Mouse (Mus musculus) cerebellum, adult 9-11 months (tissue): ENCODE results near the gene 2700081O15Rik.
A peak's percentile ranks its signal among the peaks of the same experiment; 100 is the strongest.
"Not testable (repeated sequence)": the region's sequence is repeated elsewhere in the genome, so short reads cannot be mapped to it uniquely, and the experiment has no call there.

Experiments
- DNase-seq: peaks from one replicate; pipeline ENCODE4 v3.0.0; 2022

2700081O15Rik gene

GRCm38 (mm10) chr19:7416834-7417735 lies at the start of gene 2700081O15Rik:
2700081O15Rik (plus strand) TSS chr19:7417625.
- DNase-seq = peak; percentile 70

- DNase-seq = not testable (repeated sequence)
Observed at GRCm38 (mm10) chr19:7369469-7369868, 48.0 kb upstream of the 2700081O15Rik start.

- DNase-seq = no peak
Observed at GRCm38 (mm10) chr19:7374491-7374890, 42.9 kb upstream of the 2700081O15Rik start.

- DNase-seq = no peak
Observed at GRCm38 (mm10) chr19:7377639-7378038, 39.8 kb upstream of the 2700081O15Rik start.

DNA sequence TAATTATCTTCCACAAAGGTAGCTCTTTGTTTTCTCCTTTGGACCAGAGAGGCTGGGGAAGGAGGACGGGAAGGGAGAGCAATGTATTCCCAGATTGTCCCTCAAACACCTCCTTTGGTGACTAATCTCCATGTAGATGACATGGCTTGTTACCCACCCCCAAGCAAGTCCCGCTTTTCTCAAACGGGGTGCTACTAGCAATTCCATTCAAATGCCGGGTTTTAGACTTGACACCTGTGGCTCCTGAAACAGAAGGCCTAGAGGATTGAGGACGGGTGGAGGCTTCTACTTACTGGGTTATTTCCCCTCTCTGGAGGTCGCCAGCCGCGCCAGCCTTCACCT lies 35.5 kb upstream of the 2700081O15Rik start:
- no peak for DNase-seq

GRCm38 (mm10) chr19:7382248-7382902 lies 35.0 kb upstream of the 2700081O15Rik start:
- DNase-seq = peak; percentile 61

DNA sequence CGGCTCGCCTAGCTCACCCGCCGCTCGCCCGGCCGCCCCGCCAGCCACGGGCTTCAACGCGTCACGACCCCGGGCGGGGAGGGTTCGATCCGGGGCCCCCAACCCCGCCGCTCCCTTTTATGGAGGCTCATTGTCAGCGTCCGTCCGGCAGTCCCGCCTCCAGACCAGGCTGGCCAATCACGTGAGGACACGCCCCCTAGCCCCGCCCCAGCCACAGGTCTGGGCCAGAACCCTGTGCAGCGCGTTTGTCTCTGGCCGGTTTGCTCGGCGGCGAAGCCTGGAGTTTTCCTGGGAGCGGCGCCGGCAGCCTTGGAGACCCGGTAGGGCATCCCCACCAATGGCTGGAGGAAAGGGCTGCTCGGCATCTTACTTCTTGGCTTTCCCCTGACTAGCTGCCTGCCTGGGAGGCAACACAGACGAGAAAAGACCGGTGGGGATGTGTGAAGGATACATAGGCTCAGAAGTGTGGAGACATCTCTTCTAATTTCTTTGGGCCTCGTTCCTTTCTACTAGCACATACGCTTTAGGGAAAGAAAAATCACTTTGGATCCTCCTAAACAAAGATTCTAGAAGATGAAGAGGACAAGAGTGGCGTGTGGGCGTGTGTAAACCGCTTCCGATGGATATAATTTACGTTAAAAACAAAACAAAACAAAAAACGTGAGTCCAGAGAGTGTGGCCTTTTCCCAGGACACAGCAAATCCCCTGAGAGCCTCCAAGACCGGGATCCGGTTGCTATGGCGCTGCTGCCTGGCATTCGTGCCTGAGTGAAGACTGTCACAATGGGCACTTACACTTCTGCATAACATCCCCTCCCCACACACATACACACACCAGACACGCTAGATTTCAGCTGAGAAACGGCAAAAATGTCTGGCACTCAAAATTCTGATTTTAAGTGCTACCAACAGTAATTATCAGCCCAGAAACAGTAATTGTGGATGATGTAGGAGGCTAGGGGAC lies 34.2 kb upstream of the 2700081O15Rik start, which contains the start of gene Spindoc:
Spindoc (minus strand) TSS at position 92 of the 963 bp plus-strand sequence.
- peak; percentile 97 for DNase-seq

DNA sequence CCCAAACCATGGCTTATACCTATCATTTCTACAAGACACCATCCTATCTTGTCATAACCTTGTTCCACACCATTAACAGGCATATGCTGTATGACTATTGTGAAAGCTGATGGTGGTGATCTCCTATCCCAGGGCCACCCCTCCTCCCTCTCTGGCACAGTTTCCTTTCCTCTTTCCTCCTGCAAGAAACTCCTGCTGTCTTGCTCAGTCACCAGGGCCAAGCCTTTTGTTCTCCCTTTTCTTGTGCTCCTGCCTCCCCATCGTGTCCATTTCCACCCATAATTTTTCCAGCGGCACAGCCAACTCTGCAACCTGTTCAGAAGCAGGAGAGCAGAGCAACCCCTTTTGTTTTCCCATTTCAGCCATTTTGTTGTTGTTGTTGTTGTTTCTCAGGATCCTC lies 31.4 kb upstream of the 2700081O15Rik start:
- DNase-seq = no peak

DNA sequence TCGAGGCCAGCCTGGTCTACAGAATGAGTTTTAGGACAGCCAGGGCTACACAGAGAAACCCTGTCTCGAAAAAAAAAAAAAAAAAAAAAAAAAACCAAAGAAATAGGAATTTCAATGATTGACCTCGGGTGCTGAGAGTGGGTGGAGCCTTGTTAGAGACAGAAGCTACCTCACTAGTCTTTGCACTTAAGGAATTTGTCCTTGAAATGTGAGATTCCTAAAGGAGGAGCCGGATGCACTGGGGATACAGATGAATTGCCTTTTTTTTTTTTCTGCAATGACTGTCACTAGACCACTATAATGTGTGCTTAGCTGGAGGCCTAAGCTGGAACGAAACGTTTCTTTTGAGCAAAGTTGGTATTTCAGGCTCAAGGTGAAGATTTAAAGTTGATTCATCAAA lies 28.9 kb upstream of the 2700081O15Rik start:
- DNase-seq = no peak

GRCm38 (mm10) chr19:7396867-7397826 lies 20.3 kb upstream of the 2700081O15Rik start:
- not testable (repeated sequence) for DNase-seq

DNA sequence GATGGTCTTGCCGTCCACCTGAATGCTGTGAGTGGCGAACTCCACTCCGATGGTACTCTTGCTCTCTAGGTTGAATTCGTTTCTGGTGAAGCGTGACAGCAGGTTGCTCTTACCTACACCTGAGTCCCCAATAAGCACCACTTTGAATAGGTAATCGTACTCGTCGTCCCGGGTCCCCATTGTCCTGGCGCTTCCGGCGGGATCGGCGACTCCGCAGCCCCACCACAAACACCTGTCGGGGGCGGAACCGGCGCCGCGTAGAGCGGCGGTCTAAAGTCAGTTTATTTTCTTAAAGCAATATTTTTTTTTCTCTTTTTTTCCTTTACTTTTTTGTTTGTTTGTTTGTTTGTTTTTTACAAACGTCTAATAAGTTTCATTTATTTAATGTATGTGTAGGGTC lies 18.5 kb upstream of the 2700081O15Rik start:
- DNase-seq = not testable (repeated sequence)

DNA sequence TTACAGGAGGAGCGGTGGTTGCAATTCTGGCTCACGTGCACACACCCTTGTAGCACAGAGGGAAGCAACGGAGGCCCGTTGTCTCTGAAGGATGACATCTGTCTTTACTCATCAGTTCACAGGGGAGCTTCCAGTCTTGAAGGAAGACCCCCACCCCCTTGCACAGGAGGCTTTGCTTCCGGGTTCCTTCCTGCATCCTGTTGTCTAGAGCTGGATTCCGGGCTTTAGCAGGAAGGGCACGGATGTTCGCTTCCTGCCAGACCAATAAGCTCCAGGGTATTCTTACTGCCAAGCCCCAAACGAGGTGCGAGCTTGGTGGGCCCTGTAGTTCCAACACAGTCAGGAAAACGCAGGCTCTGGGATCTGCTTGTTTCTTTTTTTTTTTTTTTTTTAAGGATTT lies 16.8 kb upstream of the 2700081O15Rik start:
- no peak for DNase-seq

GRCm38 (mm10) chr19:7404623-7405229 lies 12.7 kb upstream of the 2700081O15Rik start:
- DNase-seq = no peak

DNA sequence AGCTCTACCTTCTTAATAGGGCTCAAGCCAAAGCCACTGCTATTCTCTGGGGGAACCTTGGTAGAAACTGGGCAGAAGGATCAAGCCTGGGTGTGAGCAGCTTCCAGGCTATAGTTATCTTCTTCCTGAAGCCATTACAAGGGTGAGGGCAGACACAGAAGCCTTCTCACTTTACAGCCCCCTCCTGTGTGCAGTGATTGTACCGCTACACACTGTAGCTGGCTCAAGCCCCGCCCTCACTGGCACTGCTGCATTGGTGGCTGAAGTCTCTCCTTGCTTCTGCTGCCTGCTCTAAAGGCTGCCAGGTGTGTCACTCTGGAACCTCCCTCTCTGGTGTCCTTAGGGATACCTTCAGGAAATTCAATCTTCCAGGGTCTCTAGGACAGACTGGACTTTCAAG lies 5.1 kb upstream of the 2700081O15Rik start:
- no peak for DNase-seq

DNA sequence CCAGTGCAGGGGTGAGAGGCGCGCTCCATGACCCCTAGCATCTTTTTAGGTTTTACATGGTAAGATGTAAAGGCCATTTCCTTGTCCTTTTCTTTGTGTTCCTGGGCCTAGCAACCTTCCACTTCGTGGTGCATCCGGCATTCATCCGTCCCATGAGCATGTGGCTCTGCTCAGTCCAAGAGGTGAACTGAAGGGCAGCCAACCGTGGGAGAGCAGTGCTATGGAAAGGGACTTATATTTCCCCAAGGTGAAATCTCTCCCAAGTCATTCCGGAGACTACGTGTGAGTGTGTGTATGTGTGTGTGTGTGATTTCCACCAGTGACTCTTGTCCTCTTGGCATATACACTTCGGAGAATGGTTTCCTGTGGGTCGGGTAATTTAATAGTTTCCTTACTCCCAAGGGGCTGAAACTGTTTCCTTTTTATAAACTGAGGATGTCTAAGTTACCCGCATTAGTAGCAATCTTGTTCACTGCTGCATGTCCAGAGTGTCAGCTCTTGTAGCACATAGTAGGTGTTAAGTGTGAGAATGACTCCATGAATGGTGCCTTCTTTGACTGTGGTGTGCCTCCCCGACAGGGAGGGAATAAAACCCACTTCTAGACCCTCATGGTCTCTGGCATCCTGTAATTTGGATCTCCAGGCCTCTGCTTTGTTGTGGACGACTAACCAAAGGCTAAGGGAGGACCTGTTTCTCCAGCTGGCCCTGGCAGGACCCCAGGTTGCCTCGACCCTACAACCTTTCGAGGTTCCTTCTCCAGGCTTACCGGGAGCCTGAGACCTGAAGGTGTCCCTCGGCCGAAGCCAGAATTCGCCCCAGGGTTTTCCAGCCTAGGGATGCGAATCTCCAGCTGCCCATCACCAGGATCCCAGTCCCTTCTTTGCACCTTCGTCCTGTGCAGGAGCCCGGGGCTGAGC lies 1.2 kb upstream of the 2700081O15Rik start:
- peak; percentile 46 for DNase-seq

- peak; percentile 76 for DNase-seq
Observed at GRCm38 (mm10) chr19:7417911-7418849, 755 bp downstream of the 2700081O15Rik start.

GRCm38 (mm10) chr19:7419134-7419533 lies 1.7 kb downstream of the 2700081O15Rik start:
- peak; percentile 26 for DNase-seq

DNA sequence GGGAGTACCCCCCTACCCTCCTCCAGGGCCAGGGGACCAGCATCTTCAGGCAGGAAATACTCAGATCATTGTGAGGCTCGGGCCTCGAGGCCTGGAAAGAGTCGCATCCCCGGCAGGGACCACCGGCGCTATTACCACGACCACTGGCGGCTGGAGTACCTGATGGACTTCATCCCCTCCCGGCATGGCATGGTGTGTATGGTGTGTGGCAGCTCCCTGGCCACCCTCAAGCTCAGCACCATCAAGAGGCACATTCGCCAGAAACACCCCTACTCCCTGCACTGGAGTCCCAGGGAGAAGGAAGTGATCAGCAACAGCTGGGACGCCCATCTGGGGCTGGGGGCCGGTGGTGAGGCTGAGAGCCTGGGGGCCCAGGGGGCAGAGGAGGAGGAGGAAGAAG lies 2.7 kb downstream of the 2700081O15Rik start:
- peak; percentile 43 for DNase-seq
